Mouse (Mus musculus) splenic B cell, adult 2 months (primary cell): ENCODE results near the gene Smap1.

Experiments
- DNase-seq: peaks from one replicate; pipeline ENCODE4 v3.0.0-alpha.2; 2011; ENCODE audit warnings: low read depth, low spot score
- H3K27me3 ChIP-seq: 2 replicates; pipeline ENCODE4 v1.6.1; 2012; ENCODE audit warnings: mild to moderate bottlenecking, low read length, moderate library complexity, mixed read lengths; ENCODE audit not compliant: control insufficient read depth, poor library complexity, insufficient read depth, severe bottlenecking
- H3K36me3 ChIP-seq: 2 replicates; pipeline ENCODE4 v1.6.1; 2012; ENCODE audit warnings: mild to moderate bottlenecking, low read length, moderate library complexity, mixed read lengths; ENCODE audit not compliant: control insufficient read depth, poor library complexity, insufficient read depth, severe bottlenecking

The Smap1 gene

DNA sequence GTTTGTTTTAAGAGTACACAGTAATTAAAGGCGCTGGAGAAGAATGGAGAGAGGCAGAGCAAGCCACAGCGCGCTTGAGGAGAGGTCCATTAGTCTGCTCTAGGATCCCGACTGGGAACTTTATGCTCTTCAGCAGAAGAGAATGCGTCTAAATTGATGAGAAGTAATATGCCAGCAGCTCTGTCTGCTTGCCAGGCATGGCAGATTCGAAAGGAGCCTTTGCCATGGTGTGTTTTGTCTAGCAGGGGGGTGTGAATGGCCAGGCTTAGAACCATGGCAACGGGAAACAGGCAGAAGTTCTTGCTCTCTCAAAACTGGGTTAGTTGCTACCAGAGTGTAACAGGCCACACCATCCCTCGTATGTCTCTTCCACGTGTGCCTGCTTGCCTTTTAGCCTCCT is 87.3 kb downstream of the Smap1 start:
- Histone ChIP-seq H3K36me3 (no peaks in the 10 kb centered on the region), H3K27me3 (no peaks in the 10 kb centered on the region)
- DNase-seq: no peak

DNA sequence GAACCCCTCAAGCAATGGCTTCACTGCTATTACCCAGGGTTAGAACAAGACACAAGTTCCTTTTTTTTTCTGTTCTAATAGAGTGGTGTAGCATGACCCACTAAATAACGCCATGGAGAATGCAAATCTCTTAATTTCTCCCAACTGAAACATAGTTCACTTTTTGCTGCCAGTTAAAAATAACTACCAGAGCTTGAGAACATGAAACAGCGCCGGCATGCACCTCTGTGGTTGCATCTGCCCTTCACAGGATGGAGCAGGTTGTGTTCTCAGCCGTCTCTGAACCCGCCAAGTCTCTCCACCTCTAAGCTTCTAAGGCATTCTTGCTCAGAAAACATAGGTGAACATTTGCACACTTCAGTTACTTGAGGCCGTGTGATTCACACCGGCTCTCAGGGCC is 87.9 kb downstream of the Smap1 start:
- H3K27me3 ChIP-seq: no peaks in the 10 kb centered on the region
- H3K36me3 ChIP-seq: no peaks in the 10 kb centered on the region
- DNase-seq: peak; percentile 19

DNA sequence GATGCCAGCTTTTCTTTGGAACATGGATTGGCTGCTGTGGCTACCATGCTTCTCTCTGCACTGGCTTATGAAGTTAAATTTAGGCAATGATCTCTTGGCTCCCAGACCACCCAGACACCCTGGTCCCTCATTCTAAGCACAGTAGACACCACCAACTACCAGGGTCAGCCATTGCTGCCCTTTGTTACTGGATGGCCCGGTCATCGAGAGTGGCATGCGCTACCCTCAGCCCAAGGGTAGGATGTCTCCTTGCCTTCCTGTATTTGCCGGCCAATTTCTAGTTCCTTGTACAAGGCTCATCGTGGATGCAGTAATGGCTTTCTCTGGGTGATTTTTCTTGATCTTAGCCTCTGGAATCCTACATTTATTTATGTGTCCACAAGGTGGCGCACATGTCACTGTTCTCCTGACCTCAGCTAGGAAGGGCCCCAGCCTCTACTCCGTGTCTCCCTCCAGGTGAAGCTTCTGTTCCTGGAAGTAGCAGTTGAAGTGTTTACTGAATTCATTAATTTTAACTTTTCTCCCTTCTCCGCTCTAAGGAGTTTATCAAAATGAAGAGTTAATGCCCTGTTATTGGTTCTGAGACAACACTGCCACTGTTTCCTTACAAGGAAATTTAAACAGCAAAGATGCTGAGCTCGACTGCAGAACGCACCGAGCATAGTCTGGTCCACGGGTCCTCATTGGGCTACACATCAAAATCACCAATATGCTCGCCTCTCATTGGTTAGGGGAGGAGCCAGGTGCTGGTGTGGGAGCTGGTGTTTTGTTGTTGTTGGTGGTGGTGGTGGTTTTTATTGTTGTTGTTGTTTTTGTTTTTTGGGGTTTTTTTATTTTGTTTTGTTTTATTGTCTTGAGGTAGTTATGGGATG is 95.0 kb downstream of the Smap1 start:
- no peaks in the 10 kb centered on the region for H3K36me3 ChIP-seq
- peak; percentile 75 for DNase-seq
- H3K27me3 ChIP-seq: no peaks in the 10 kb centered on the region

DNA sequence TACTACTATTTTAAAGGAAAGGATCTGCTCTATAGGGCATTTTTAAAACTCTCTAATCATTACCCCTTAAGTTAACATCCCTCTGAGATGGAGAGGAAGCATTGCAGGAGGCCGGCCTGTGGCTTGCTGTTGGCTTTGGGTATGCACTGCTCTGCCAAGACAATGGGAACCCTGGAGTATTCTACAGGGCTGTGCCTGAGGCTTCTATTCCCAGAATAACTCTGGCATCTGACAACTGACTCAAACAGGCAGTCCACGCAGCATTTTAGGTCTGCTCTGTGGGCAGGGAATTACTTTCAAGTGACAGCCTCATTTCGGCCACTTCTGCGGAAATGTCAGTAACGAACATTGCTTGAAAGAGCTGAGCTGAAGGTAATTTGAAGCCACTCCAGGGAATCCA is 100.5 kb downstream of the Smap1 start:
- DNase-seq: no peak
- no peaks in the 10 kb centered on the region for H3K36me3 ChIP-seq
- no peaks in the 10 kb centered on the region for H3K27me3 ChIP-seq

DNA sequence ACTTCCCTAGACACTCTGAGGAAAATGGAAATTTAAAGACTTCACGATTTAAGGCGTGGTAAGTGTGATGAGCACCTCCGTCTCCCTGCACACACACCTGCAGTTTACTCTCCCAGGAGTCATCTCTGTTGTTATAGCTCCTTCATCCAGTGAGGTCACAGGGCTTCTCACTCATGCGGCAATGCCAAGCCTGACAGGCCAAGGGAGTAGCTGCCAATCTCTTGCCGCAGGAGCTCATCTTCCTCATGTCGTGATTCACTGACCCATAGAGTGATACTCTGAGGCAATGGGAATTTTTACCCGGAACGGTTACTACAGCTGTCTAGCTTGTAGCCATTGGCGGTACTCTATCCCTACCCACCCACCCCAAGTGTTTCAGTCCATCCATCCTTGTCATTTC is 123.8 kb downstream of the Smap1 start:
- Histone ChIP-seq H3K36me3 (no peaks in the 10 kb centered on the region), H3K27me3 (no peaks in the 10 kb centered on the region)
- no peak for DNase-seq
